Mouse (Mus musculus) urinary bladder, adult 18-20 months (tissue): ENCODE data around the gene Tmem123.

Experiments used
- DNase-seq, 2 experiments: peaks; one replicate each; pipeline ENCODE4 v3.0.0; 2022; ENCODE audit warnings: low spot score in 2 of 2, mixed read lengths in 2 of 2

The Tmem123 gene

GRCm38 (mm10) chr9:7775986-7776385, 12.1 kb downstream of the Tmem123 start:
- no peak for DNase-seq

GRCm38 (mm10) chr9:7776940-7777339, 13.1 kb downstream of the Tmem123 start:
- no peak for DNase-seq

- no peak for DNase-seq
These were observed 13.8 kb downstream of the Tmem123 start for GRCm38 (mm10) chr9:7777652-7778051.

- no peak for DNase-seq
These were observed 14.9 kb downstream of the Tmem123 start for GRCm38 (mm10) chr9:7778771-7779170.

- no peak for DNase-seq
These were observed 15.9 kb downstream of the Tmem123 start for GRCm38 (mm10) chr9:7779786-7780185.

GRCm38 (mm10) chr9:7780250-7781150, 16.7 kb downstream of the Tmem123 start:
- DNase-seq, result no peak

- no peak for DNase-seq
These were observed 20.2 kb downstream of the Tmem123 start for GRCm38 (mm10) chr9:7783823-7784614.

GRCm38 (mm10) chr9:7784615-7785012, 20.8 kb downstream of the Tmem123 start:
- DNase-seq, result no peak

GRCm38 (mm10) chr9:7785396-7785795, 21.6 kb downstream of the Tmem123 start:
- DNase-seq, result no peak

GRCm38 (mm10) chr9:7786086-7786485, 22.2 kb downstream of the Tmem123 start:
- DNase-seq, result no peak

- no peak for DNase-seq
These were observed 24.6 kb downstream of the Tmem123 start for GRCm38 (mm10) chr9:7788411-7788810.

- no peak for DNase-seq
These were observed 26.1 kb downstream of the Tmem123 start for GRCm38 (mm10) chr9:7789764-7790575.

GRCm38 (mm10) chr9:7790580-7791084, 26.8 kb downstream of the Tmem123 start:
- no peak for DNase-seq

GRCm38 (mm10) chr9:7793561-7793960, 29.7 kb downstream of the Tmem123 start:
- DNase-seq, result no peak

- no peak for DNase-seq
These were observed 31.7 kb downstream of the Tmem123 start for GRCm38 (mm10) chr9:7795581-7795980.

GRCm38 (mm10) chr9:7796129-7796864, 32.5 kb downstream of the Tmem123 start:
- no peak for DNase-seq

GRCm38 (mm10) chr9:7797542-7797941, 33.7 kb downstream of the Tmem123 start:
- no peak for DNase-seq

GRCm38 (mm10) chr9:7798555-7798954, 34.7 kb downstream of the Tmem123 start:
- DNase-seq, result no peak

- no peak for DNase-seq
These were observed 41.3 kb downstream of the Tmem123 start for GRCm38 (mm10) chr9:7805101-7805506.

- no peak for DNase-seq
These were observed 58.9 kb downstream of the Tmem123 start for GRCm38 (mm10) chr9:7822758-7823157.

GRCm38 (mm10) chr9:7824916-7825315, 61.1 kb downstream of the Tmem123 start:
- DNase-seq, result no peak
